Mouse (Mus musculus): ENCODE results near the gene Rab40c.

DNA sequence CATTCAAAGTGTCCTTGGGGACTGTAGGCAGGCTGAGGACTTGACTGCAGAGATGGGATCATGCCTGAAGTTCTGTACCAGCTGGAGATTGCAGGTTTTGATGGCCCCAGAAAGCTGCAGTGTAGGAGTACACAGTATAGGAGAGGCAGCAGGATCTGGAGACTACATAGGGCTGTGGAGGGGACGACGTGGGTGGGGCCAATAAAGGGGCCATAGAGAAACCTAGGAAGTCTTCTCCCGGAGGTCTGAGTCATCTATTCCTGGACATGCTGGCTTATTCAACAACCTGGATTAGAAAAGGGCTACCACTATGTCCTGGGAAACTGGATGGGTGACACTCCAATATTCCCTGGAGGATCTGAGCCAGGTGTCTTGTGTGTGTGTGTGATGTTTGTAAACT is 36.2 kb upstream of the Rab40c start:
- no peak for TF ChIP-seq POLR2A (IDR thresholded peaks at IDR 0.05; ENCODE audit: extremely low read depth, insufficient read depth, low read length)
- no peak for TF ChIP-seq CTCF (IDR thresholded peaks at IDR 0.05; ENCODE audit: low read depth, low read length)

Data from liver, adult 2 months (tissue).